Mouse (Mus musculus) c-Kit-negative CD71-positive TER-119-positive erythroid progenitor cells, embryonic 14.5 days (primary cell): ENCODE measurements around the gene Ccnb1.
"Not testable (repeated sequence)": the region's sequence is repeated elsewhere in the genome, so short reads cannot be mapped to it uniquely, and the experiment has no call there.

ENCODE experiments used
- DNase-seq: peaks from one replicate; pipeline ENCODE4 v3.0.0-alpha.2; 2013; ENCODE audit warnings: low read depth, low spot score

The Ccnb1 gene

GRCm38 (mm10) chr13:100786414-100786867, at the start of gene Ccnb1:
Gene Ccnb1 (minus strand): TSS chr13:100786570.
- DNase-seq, result peak; percentile 94

DNA sequence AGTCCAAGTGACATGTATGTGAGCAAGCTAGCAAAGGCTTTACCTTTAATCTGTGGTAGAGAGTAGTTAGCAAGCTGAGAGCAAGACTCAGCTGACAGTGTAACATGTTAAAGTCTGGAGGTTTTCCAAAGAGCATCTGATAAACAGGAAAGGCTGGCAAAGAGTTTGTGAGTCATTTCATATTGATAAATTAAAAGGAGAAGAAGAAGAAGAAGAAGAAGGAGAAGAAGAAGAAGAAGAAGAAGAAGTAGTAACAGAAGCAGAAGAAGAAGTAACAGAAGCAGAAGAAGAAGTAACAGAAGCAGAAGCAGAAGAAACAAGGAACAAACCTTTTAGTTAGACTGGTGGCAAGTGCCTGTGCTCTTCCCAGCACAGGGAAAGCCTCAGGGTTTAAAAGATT, 48.4 kb upstream of the Ccnb1 start:
- DNase-seq, result no peak

DNA sequence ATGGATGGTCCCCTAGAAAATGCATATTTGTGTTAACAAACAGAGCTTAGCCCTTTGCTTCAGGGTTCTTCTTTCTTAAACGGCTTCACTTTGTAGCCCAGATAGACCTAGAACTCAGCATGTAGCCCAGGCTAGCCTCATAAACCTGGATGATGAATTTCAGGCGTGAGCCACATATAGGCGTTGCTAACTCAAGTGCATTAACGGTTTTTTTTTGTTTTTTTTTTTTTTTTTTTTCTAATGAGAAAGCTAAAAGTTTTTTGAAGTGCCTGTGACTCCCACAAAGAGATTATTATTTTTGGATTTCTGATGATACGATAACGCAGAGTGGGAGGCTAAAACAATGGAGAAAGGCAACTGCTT, 47.3 kb upstream of the Ccnb1 start:
- DNase-seq, result no peak

GRCm38 (mm10) chr13:100832741-100833639, 46.6 kb upstream of the Ccnb1 start, which contains the start of gene Slc30a5:
Gene Slc30a5 (minus strand): TSS chr13:100833427.
- DNase-seq, result peak; percentile 99

DNA sequence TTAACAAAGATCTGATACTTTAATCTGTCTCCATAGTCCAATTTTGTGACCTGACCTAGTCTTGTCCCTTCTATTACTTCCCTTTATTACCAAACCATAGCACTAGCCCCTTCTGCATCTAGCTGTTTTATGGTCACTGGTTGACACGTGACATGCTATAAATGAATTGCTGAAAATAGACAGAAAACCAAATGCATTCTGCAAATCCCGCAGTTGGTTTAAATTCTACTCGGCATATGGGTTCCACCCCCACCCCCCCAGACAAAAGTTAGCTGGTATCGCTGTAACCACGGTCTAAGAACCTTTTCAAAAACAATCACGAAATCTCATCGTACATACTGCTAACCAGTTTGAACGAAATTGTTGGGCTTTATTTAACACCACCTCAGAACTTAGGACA, 45.8 kb upstream of the Ccnb1 start:
- peak; percentile 16 for DNase-seq

GRCm38 (mm10) chr13:100831123-100831522, 44.8 kb upstream of the Ccnb1 start:
- no peak for DNase-seq

- no peak for DNase-seq
Observed at GRCm38 (mm10) chr13:100825627-100826410, 39.4 kb upstream of the Ccnb1 start.

- DNase-seq, result no peak
Observed at GRCm38 (mm10) chr13:100824916-100825315, 38.5 kb upstream of the Ccnb1 start.

- DNase-seq, result no peak
Observed at GRCm38 (mm10) chr13:100824306-100824705, 37.9 kb upstream of the Ccnb1 start.

GRCm38 (mm10) chr13:100823863-100824262, 37.5 kb upstream of the Ccnb1 start:
- DNase-seq, result no peak

DNA sequence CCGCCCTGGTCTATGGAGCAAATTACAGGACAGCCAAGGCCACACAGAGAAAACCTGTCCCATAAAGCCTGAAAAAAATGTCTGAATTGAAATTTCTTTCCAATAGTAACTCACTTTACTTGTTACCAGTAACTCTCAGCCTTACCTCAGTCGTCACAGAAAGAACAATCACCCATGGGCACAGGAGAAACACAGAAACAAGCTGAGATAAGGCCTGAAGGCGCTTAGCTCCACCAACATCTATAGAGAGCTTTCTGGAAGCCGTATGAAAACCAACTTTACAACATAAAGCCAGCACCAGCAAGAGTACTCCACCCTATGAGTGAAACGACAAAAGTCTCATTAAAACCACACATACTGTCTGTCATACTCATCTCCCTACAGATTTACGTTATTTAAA, 28.1 kb upstream of the Ccnb1 start:
- DNase-seq, result no peak

DNA sequence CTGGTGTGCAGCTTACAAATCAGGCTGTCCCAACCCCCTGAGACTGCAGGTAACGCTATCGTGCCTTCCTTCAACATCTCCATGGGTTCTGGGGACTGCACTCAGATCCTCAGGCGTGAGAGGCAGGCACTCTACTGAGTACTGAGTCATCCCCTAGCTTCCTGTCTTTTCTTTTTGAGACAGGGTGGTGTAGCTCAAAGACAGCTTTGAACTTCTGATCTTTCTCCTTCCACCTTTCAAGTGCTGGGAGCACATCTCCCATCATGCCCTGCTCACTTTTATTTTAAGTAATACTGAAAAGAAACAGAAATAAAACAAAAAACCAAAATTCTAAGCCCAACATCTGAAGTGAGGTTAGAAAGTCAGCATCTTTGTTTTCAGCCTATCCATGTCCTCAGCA, 19.4 kb upstream of the Ccnb1 start:
- no peak for DNase-seq

GRCm38 (mm10) chr13:100797171-100797570, 10.8 kb upstream of the Ccnb1 start:
- no peak for DNase-seq

GRCm38 (mm10) chr13:100789083-100789482, 2.7 kb upstream of the Ccnb1 start:
- no peak for DNase-seq

- DNase-seq, result not testable (repeated sequence)
Observed at GRCm38 (mm10) chr13:100788057-100788456, 1.7 kb upstream of the Ccnb1 start.

DNA sequence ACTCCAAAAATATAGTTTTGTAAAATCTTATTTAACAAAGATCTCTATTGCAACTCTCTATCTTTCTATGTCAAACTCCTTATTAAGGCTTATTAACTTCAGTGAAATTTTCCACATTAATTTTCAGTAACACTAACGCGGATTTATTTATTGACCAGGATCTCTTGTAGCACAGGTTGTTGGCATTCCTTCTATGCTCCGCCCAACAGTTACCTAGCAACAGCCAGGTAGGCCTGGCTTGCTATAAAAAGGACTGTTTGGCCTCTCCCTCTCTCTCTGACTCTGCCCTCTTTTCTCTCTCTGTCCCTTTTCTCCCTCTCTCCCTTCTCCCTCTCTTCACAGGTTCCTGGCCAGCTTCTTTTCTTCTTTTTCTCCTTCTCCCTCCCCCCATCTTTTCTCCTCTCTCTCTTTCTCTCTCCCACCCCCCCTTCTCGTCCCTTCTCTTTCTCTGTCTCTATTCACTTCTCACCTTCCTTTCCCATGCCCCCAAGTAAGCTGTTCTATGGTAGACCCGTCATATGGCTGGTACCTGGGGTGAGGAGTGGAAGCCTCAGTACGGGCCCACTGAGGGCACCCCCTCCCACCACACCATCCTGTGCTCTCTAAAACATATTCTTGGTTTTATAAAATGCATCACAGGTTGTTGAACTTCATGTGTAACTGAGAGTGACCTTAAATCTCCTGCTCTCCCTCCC, 1.1 kb upstream of the Ccnb1 start:
- no peak for DNase-seq

DNA sequence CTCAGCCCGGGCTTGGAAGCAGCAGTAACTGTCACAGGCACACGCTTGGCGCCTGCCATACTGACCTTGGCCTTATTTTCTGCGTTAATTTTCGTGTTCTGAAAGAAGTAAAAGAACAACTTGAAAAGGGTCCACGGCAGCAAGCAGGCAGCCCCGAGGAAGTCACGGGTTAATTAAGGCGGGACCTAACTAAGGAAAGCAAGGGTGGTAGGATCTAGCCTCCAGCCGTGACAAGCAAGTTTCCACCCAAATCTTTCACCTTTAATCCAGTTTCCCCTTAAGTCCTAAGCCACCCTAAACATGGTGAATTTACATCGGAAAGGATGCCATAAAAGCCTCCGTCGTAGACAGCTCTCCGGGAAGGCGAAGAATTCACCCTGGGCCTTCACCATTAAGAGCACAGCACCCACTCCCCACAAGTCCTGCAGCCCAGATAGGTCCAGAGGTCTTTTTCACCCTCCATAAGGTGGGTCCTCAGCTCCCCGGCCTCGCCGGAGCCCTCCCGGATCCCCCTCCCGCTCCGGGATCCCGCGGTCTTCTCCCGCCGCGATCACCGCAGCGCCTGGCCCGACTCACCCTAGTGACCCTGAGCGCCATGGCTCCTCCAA, 460 bp downstream of the Ccnb1 start:
- peak; percentile 46 for DNase-seq

GRCm38 (mm10) chr13:100777491-100777890, 8.9 kb downstream of the Ccnb1 start:
- no peak for DNase-seq

- no peak for DNase-seq
Observed at GRCm38 (mm10) chr13:100776710-100777109, 9.7 kb downstream of the Ccnb1 start.

DNA sequence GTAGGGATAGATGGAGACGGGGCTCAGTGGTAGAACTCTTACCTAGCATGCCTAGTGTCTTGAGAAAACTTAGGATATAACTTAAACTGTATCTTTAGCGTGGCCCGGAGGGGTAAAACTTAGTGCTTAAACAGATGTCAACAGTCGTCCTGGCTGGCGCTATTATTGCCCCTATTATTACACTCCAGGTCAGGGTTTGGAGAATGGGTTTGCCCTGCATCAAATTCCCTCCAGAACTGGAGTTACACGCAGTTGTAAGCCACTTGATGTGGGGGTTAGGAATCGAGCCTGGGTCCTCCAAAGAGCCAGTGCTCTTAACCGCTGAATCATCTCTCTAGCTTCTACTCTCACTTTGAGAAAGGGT, 10.3 kb downstream of the Ccnb1 start:
- no peak for DNase-seq

DNA sequence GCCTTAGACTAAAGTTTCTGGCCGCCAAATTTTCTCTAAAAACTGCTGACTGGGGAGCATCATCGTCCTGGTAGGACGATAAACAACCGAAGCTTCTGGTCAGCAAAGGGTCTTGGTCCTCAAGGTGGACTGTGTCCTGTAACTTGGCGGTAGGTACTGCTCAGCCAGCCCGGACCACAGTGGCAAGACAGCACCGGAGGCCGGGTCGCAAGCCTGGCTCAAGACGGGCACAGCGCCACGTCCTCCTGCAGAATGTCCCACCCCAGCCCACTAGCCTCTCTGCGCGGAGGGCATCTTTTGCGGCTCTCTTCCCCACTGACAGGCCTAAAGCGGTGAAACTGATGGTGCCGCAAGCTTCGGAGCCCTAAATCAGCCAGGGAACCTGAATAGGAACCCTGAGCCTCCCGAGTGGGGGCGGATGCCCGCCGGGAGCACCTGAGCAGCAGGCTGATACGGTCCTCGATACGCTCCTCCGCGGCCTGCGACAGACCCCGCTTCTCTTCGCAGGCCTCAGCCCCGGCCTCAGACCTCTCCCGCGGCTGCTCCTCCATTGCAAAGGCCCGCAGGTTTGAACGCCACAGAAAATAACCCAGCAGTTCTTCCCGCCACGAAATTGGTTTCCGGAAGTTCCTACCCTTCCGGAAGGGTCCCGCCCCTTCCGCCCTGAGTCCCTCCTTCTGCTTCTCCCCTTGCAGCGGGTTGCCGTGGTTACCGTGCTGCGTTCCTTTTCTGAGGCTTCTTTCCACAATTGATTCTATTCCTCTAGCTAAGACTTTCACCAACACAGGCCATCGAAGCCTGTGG, 10.9 kb downstream of the Ccnb1 start, which contains the start of gene Cenph:
Gene Cenph, minus strand, starts transcription at position 648 of the 804 bp plus-strand sequence.
- peak; percentile 81 for DNase-seq
